ENCODE assay signal across 23 mouse cellular contexts in the genomic region with DNA sequence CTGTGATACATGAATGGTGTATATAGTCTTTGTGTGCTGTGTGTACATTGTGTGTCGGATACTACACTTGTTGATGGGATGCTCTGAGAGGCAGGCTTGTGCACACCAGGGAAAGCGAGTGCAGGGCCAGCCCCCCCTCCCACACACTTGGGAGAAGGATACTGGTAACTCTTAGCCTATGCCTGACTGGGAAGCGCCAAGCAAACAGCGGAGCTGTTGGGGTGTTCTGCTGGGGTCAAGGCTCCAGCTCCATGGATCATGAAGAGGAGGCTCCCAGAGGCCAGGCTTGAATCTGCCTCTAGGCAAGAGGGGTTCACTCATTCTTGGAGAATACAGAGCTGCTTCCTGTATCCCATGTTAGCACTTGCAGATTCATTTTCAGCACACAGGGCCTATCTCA. TPM values are rescaled to one million over a fixed set of nuclear protein-coding genes. Genes with fewer than 3 reads are reported as not detected.
DNase-seq lines count a peak whose midpoint lies in the region; ATAC-seq lines count a peak whose summit lies in the region.
"Had no signal": no experiment of that assay in that cellular context is flagged by ENCODE, and none has a peak within 500 bp of the region (broad histone marks: within the 10 kb centered on the region; RNA-seq: fewer than 3 reads in every experiment).

No protein-coding gene starts in this region.

- H3K36me3 ChIP-seq in hindbrain, embryonic 10.5 days: no peaks in the 10 kb centered on the region
- no peaks in the 10 kb centered on the region for H3K36me3 ChIP-seq in hindbrain, embryonic 16.5 days (ENCODE audit: control insufficient read depth, insufficient read depth, low read length)
- H3K36me3 ChIP-seq in neural tube, embryonic 15.5 days: no peaks in the 10 kb centered on the region
- no peaks in the 10 kb centered on the region for H3K36me3 ChIP-seq in limb, embryonic 10.5 days
- H3K36me3 ChIP-seq: G1E; heart, embryonic 15.5 days; midbrain, embryonic 15.5 days had no signal

- ATAC-seq in hindbrain, embryonic 16.5 days: no peak
- ATAC-seq in neural tube, embryonic 15.5 days (ENCODE audit: low FRiP score): 0 out of 2 replicates have a peak, but pooled peaks have one; percentile 11
- ATAC-seq: activated CD4-positive, CD25-positive, alpha-beta regulatory T cell, adult 4 months; hindbrain, postnatal 0 days; midbrain, embryonic 15.5 days had no signal

- no peak for DNase-seq in hindbrain, embryonic 10.5 days (ENCODE audit: low spot score)
- DNase-seq in neural tube, embryonic 10.5 days (ENCODE audit: extremely low spot score, low spot score): no peak
- peak; percentile 53 for DNase-seq in limb, embryonic 10.5 days (ENCODE audit: low spot score)
- DNase-seq in testis, postnatal 14 days (ENCODE audit: low spot score): no peak
- no peak for DNase-seq in spleen, postnatal 10 days (ENCODE audit: low spot score in 2 of 2)
- DNase-seq: adrenal gland, postnatal 14 days; cerebellum, adult 11 months; cerebellum, postnatal 14 days; heart, adult 18-20 months; heart, postnatal 4 days; kidney, adult 8-10 months; lung, adult 18-20 months; lung, postnatal 36 days; right cerebral cortex, postnatal 4 days; thymus, postnatal 25 days had no signal

- peaks cover 3% of the 10 kb centered on the region; the same call in 1 of the 2 replicates for H3K9me3 ChIP-seq in hindbrain, embryonic 10.5 days
- no peaks in the 10 kb centered on the region for H3K9me3 ChIP-seq in hindbrain, embryonic 16.5 days (ENCODE audit: control insufficient read depth, low read length)
- no peaks in the 10 kb centered on the region for H3K9me3 ChIP-seq in neural tube, embryonic 15.5 days (replicated peaks)
- H3K9me3 ChIP-seq in limb, embryonic 10.5 days (replicated peaks): no peaks in the 10 kb centered on the region
- H3K9me3 ChIP-seq: heart, embryonic 15.5 days; midbrain, embryonic 15.5 days had no signal

- no peak overlapping the region for H3K9ac ChIP-seq in hindbrain, embryonic 16.5 days (ENCODE audit: low read depth, low read length)
- no peak overlapping the region for H3K9ac ChIP-seq in neural tube, embryonic 15.5 days (replicated peaks)
- H3K9ac ChIP-seq: heart, embryonic 15.5 days; midbrain, embryonic 15.5 days had no signal

- peaks cover 24% of the 10 kb centered on the region for H3K4me1 ChIP-seq in hindbrain, embryonic 10.5 days (replicated peaks)
- H3K4me1 ChIP-seq in hindbrain, embryonic 16.5 days (ENCODE audit: control insufficient read depth, insufficient read depth, low read depth, low read length): no peaks in the 10 kb centered on the region
- peaks cover 7% of the 10 kb centered on the region; the same call in 1 of the 2 replicates for H3K4me1 ChIP-seq in neural tube, embryonic 15.5 days
- H3K4me1 ChIP-seq in limb, embryonic 10.5 days: peaks cover 64% of the 10 kb centered on the region
- H3K4me1 ChIP-seq: midbrain, embryonic 15.5 days had no signal

- H3K4me3 ChIP-seq in hindbrain, embryonic 10.5 days: no peak overlapping the region
- H3K4me3 ChIP-seq in hindbrain, embryonic 16.5 days (ENCODE audit: low read length): no peak overlapping the region
- H3K4me3 ChIP-seq in neural tube, embryonic 15.5 days (replicated peaks): no peak overlapping the region
- H3K4me3 ChIP-seq in limb, embryonic 10.5 days: no peak overlapping the region
- H3K4me3 ChIP-seq: heart, embryonic 15.5 days; midbrain, embryonic 15.5 days had no signal

- no peaks in the 10 kb centered on the region for H3K27me3 ChIP-seq in hindbrain, embryonic 10.5 days (ENCODE audit: insufficient read depth, poor library complexity, severe bottlenecking)
- no peaks in the 10 kb centered on the region for H3K27me3 ChIP-seq in hindbrain, embryonic 16.5 days (replicated peaks; ENCODE audit: control insufficient read depth, insufficient read depth, low read length)
- H3K27me3 ChIP-seq in neural tube, embryonic 15.5 days (replicated peaks): no peaks in the 10 kb centered on the region
- H3K27me3 ChIP-seq in limb, embryonic 10.5 days (ENCODE audit: low read depth, poor library complexity, severe bottlenecking): no peaks in the 10 kb centered on the region
- H3K27me3 ChIP-seq: heart, embryonic 15.5 days; midbrain, embryonic 15.5 days had no signal

- peak overlapping the region; percentile 36; the same call in 1 of the 2 replicates for H3K27ac ChIP-seq in hindbrain, embryonic 10.5 days
- H3K27ac ChIP-seq in hindbrain, embryonic 16.5 days (ENCODE audit: low read depth, low read length): no peak overlapping the region
- no peak overlapping the region; the same call in 1 of the 2 replicates for H3K27ac ChIP-seq in neural tube, embryonic 15.5 days (replicated peaks)
- H3K27ac ChIP-seq in limb, embryonic 10.5 days: peak overlapping the region; percentile 91
- H3K27ac ChIP-seq: hindbrain, postnatal 0 days; midbrain, embryonic 15.5 days had no signal

- no peak overlapping the region for H3K4me2 ChIP-seq in hindbrain, embryonic 16.5 days (ENCODE audit: low read length)
- no peak overlapping the region for H3K4me2 ChIP-seq in neural tube, embryonic 15.5 days
- H3K4me2 ChIP-seq: heart, embryonic 15.5 days; liver, embryonic 11.5 days; midbrain, embryonic 15.5 days had no signal

- WGBS in hindbrain, embryonic 10.5 days: 86% methylated on average over 4 of the region's 4 CpGs
- WGBS in hindbrain, embryonic 16.5 days: 95% methylated on average over 4 of the region's 4 CpGs
- WGBS in neural tube, embryonic 15.5 days: 89% methylated on average over 4 of the region's 4 CpGs
- WGBS in limb, embryonic 10.5 days: 53% methylated on average over 4 of the region's 4 CpGs

RNA-seq across cellular contexts. Expression of a gene that starts 50.1 kb away (rescaled TPM):
- 0.30 and 0.73 TPM in 2 replicates for polyA plus RNA-seq in hindbrain, embryonic 10.5 days (2016; fragmentation: Nextera tagmentation; extraction: Ambion mirVana)
- 4.1 and 6.0 TPM in 2 replicates for polyA plus RNA-seq in hindbrain, embryonic 16.5 days (2015; fragmentation: Nextera tagmentation; extraction: Ambion mirVana)
- polyA plus RNA-seq in neural tube, embryonic 15.5 days (2015; fragmentation: Nextera tagmentation; extraction: Ambion mirVana): 3.4 and 4.8 TPM in 2 replicates
- polyA plus RNA-seq in limb, embryonic 10.5 days (2016; fragmentation: Nextera tagmentation; extraction: Ambion mirVana): 0.75 and 2.0 TPM in 2 replicates
- polyA plus RNA-seq: G1E had no signal

Comparison
In these comparisons a context has a peak if more than half of its experiments do, and no peak if none do; other contexts are left out.
1. H3K27ac ChIP-seq: peak in hindbrain, embryonic 10.5 days (single experiment) and limb, embryonic 10.5 days (single experiment); none in hindbrain, embryonic 16.5 days (single experiment) and neural tube, embryonic 15.5 days (single experiment).